Mouse (Mus musculus) splenic B cell, adult 2 months (primary cell): ENCODE data around the gene Rcan1.

Experiments
- DNase-seq: peaks from one replicate; pipeline ENCODE4 v3.0.0-alpha.2; 2011; ENCODE audit warnings: low read depth, low spot score
- H3K27me3 ChIP-seq: 2 replicates; pipeline ENCODE4 v1.6.1; 2012; ENCODE audit warnings: mild to moderate bottlenecking, low read length, moderate library complexity, mixed read lengths; ENCODE audit not compliant: control insufficient read depth, poor library complexity, insufficient read depth, severe bottlenecking
- H3K36me3 ChIP-seq: 2 replicates; pipeline ENCODE4 v1.6.1; 2012; ENCODE audit warnings: mild to moderate bottlenecking, low read length, moderate library complexity, mixed read lengths; ENCODE audit not compliant: control insufficient read depth, poor library complexity, insufficient read depth, severe bottlenecking

The Rcan1 gene

DNA sequence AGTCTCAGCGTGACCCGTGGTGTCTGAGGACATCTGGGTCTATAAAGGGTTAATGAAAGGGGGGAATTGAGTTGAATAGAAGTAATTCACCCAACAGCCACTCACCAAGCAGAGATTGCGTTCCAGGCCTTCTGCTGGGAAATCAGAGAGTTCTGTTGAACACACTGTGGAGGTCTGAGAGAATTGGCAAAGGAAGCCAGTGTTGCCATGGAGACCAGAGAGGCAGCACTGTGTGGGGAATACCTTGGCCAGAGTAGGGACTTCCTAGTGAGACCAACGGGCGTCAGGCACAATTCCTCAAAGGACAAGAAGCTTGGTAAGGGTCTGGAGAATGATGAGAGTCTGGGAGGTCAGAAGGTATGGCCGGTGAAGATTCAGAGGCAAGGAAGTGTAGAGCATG is 88.2 kb downstream of the Rcan1 start:
- H3K27me3 ChIP-seq, result no peaks in the 10 kb centered on the region
- H3K36me3 ChIP-seq, result no peaks in the 10 kb centered on the region
- DNase-seq, result no peak

- no peak for DNase-seq
- Histone ChIP-seq H3K36me3 (no peaks in the 10 kb centered on the region), H3K27me3 (no peaks in the 10 kb centered on the region)
Observed at GRCm38 (mm10) chr16:92381092-92381491, 89.6 kb downstream of the Rcan1 start.

- Histone ChIP-seq H3K36me3 (no peaks in the 10 kb centered on the region), H3K27me3 (no peaks in the 10 kb centered on the region)
- DNase-seq, result no peak
Observed at GRCm38 (mm10) chr16:92376976-92377375, 93.7 kb downstream of the Rcan1 start.

DNA sequence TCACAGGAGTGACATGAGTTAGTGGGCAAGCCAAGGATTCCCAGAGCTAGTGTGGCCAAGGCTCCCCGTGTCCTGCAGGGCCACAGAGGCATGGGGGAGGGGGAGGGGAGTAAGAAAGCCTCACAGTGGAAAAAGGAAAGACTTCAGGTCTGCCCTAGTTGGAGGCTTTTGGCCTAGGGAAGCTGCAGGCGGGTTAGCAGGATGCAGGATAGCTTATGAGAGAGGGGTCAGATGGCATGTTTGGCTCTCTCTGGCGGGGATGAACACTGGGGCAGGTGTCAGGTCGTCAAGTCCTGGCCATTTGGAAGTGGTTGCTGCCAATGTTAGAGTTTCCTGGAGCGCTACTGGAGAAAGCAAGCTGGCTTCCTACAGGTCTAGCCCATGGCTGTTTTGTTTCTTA is 99.0 kb downstream of the Rcan1 start:
- DNase-seq, result no peak
- Histone ChIP-seq H3K36me3 (no peaks in the 10 kb centered on the region), H3K27me3 (no peaks in the 10 kb centered on the region)

DNA sequence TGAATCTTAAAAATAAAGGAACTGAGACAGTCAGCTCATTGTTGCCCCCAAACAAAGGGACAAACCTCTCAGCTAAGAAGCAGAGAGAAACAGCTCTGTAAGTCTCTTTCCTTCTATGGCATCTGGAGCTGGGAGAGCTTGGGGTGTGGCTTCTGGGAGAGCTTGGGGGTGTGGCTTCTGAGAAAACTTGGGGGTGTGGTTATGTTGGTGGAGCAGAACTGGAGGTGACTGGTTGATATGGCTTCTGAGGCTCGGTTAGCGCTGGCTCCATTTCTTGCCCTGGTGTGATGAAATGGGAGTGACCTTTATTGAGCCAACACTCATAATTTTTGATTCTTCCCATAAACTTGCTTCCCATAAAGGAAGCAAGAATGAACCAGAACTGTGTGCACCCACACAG is 101.4 kb downstream of the Rcan1 start:
- no peak for DNase-seq
- Histone ChIP-seq H3K36me3 (no peaks in the 10 kb centered on the region), H3K27me3 (no peaks in the 10 kb centered on the region)

DNA sequence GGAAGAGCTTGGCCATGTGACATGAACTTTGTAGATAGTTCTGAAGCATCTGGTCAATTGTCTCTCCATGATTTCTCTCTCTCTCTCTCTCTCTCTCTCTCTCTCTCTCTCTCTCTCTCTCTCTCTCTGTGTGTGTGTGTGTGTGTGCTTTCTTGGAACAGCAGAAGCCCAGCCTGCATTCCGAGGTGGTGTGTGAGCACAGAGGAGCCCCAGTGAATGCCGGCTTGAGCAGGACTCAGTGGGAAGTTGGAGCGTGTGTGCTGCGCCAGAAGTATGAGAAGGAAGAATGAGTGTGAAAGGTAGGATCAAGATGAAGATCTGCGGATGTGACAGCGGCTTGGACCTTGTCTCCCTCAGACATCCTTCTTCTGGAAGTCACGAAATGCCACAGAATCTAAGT is 105.2 kb downstream of the Rcan1 start:
- no peak for DNase-seq
- Histone ChIP-seq H3K27me3 (no peaks in the 10 kb centered on the region), H3K36me3 (no peaks in the 10 kb centered on the region)

GRCm38 (mm10) chr16:92360711-92361110 is 110.0 kb downstream of the Rcan1 start:
- H3K27me3 ChIP-seq, result no peaks in the 10 kb centered on the region
- no peaks in the 10 kb centered on the region for H3K36me3 ChIP-seq
- no peak for DNase-seq

GRCm38 (mm10) chr16:92359229-92359628 is 111.4 kb downstream of the Rcan1 start, which contains the start of gene Kcne1:
Kcne1 (minus strand) TSS chr16:92359468.
- H3K36me3 ChIP-seq, result no peaks in the 10 kb centered on the region
- DNase-seq, result no peak
- no peaks in the 10 kb centered on the region for H3K27me3 ChIP-seq

DNA sequence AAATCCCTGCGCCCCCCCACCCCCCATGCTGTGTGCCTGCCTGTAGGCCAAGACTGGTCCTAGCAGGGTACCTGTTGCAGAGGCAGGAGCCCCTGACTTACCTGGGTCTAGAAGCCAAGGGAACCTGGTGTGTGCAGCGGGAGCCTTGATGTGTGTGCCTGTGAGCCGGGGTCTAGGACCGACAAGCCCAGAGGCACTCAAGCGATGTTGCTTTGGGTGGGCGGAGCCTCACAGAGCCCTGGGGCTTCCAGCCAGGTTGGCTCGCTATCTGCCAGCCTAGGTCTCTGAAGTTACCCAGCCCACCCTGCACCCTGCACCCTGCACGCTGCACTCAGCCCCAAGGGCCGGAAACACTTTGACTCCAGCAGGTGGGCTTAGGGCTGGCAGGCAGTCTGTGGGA is 111.9 kb downstream of the Rcan1 start:
- Histone ChIP-seq H3K36me3 (no peaks in the 10 kb centered on the region), H3K27me3 (no peaks in the 10 kb centered on the region)
- no peak for DNase-seq

DNA sequence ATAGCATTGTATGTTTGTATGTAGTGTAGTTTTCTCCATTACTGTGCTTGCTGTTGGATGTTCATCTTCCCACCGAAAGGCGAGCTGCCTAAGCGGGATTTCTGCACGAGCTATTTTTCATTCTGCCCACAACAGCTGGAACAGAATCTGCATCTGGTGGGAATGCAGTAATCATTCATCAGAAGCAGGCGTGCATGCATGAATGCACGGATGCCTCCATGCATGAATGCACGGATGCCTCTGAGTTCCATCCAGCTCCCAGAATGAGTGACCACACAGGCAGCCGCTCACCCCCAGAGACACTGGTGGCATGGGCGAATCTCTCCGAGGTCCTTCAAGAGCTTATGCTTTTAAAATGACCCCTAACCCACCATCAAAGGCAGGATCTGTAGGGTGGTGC is 113.1 kb downstream of the Rcan1 start:
- DNase-seq, result no peak
- no peaks in the 10 kb centered on the region for H3K27me3 ChIP-seq
- no peaks in the 10 kb centered on the region for H3K36me3 ChIP-seq

DNA sequence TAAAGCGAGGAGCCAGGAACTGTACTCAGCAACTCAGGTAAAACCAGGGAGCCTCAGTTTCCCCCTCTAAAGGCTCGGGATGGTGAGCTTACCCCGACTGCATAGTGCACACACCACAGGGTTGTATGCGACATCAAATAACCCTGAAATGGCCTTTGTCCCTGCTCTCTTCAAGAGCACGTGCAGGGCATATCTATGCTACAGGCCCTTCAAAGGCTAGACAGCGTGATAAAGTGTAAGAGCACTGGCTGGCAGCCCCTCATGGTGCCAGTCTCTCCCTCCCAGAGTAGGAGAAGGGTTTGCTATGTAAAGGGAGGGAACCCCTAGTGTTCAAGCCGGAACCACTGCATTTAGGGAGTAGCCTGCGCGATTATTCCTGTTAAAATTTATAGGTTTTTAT is 113.6 kb downstream of the Rcan1 start:
- DNase-seq, result no peak
- H3K36me3 ChIP-seq, result no peaks in the 10 kb centered on the region
- no peaks in the 10 kb centered on the region for H3K27me3 ChIP-seq

- Histone ChIP-seq H3K27me3 (no peaks in the 10 kb centered on the region), H3K36me3 (no peaks in the 10 kb centered on the region)
- DNase-seq, result no peak
Observed at GRCm38 (mm10) chr16:92355982-92356381, 114.7 kb downstream of the Rcan1 start.

DNA sequence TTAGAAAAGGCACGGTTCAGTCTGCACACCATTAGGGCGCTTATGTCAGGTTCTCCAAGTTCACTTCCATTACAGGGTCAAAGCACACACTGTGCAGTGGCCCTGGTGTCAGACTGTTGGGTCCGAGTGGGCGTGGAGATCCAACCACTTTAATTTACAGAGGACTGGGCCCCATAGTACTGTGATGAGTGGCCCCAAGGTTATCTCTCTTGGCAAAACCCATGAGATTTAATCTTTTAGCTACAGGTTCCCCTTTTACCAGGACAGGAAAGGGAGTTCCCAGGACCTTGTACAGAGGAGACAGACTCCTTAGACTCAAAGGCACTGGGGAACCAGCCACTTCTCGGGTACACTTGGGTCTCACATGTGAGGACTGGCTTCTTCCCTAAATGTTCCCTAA is 115.3 kb downstream of the Rcan1 start:
- no peaks in the 10 kb centered on the region for H3K27me3 ChIP-seq
- no peak for DNase-seq
- H3K36me3 ChIP-seq, result no peaks in the 10 kb centered on the region

- DNase-seq, result no peak
- Histone ChIP-seq H3K36me3 (no peaks in the 10 kb centered on the region), H3K27me3 (no peaks in the 10 kb centered on the region)
Observed at GRCm38 (mm10) chr16:92353897-92354296, 116.8 kb downstream of the Rcan1 start.

GRCm38 (mm10) chr16:92353295-92353694 is 117.4 kb downstream of the Rcan1 start:
- H3K36me3 ChIP-seq, result no peaks in the 10 kb centered on the region
- no peaks in the 10 kb centered on the region for H3K27me3 ChIP-seq
- DNase-seq, result no peak

GRCm38 (mm10) chr16:92348941-92349340 is 121.7 kb downstream of the Rcan1 start:
- Histone ChIP-seq H3K27me3 (no peaks in the 10 kb centered on the region; the same call in 1 of the 2 replicates), H3K36me3 (no peaks in the 10 kb centered on the region)
- no peak for DNase-seq
